Mouse (Mus musculus) inflammation-experienced regulatory T-cells, adult 16 weeks (primary cell): ENCODE data around the gene Pla2g5. TPM values are rescaled to one million over a fixed set of nuclear protein-coding genes. Genes with fewer than 3 reads are reported as not detected.

ENCODE experiments used
- polyA plus RNA-seq: library from polyadenylated mRNA; unstranded; fragments of 100-300 nt; shearing (Covaris generic); gene quantifications from one replicate; pipeline ENCODE4 v1.2.1, GENCODE M21; 2017

Gene Pla2g5
- not detected for polyA plus RNA-seq

DNA sequence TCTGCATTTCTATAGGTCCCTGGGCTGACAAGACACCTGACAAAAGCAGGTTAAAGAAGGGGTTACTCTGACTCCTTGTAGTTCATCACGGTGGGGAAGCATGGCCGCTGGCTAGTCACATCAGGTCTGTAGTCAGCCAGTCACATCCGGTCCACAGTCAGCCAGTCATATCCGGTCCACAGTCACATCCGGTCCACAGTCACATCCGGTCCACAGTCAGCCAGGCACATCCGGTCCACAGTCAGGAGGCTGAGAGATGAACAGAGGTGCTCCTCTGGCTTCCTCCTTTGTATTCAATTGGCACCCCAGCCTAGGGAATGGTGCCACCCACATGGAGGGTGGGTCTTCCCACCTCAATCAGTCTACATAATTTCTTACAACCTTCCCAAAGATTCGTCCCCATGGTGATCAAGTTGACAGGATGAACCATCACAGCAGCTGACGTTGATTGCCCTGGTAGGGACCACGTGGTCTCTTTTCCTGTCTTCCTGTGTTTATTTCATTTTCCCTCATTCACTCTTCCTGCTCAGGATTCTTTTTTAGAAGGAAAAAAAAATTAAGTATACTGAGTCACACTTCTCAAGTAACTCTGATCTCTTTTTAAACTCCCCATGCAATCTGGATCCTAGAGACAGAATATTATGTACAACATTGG lies at the start of gene Pla2g5:
Pla2g5 (minus strand) TSS at position 139 of the 655 bp plus-strand sequence.

DNA sequence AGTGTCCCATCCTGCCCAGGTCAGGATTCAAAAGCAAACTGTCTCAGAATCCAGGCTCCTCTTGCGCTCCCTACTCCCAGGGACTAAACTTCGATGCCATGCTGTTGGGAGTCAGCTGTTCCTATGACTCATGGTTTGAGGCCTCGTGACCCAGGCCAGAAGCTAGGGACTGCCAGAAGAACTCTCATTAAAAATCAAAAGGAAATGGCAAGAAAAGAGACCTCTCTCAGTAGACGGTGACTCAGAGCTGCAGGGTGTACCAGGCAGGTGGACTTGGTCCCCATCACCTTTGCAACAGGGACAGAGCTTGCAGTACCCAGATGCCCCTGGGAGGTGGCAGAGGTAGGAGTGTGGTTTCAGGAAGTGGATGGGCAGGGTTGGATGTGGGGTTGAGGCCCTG lies 14.4 kb upstream of the Pla2g5 start, which contains the start of gene Pla2g2e:
Pla2g2e (plus strand) TSS at position 212 of the 400 bp plus-strand sequence.

DNA sequence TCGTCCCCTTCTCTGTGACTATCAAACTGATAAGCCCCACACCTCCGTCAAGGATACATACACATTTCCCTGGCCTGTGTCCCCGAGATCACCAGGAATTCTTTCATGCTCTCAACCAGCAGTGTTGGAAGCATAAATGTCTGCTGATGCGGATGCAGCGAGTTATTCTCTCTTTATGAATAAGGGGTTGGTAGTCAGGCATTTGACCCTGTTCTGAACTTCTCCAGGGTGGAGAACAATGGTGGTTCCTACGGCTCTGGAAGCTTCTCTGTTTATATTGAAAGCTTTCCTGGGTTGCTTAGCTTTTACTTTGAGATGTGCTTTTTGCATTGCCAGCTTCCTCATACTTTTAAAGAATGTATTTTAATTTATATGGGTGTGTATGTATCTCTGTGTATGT lies 10.6 kb upstream of the Pla2g5 start, which contains the start of gene Gm13030:
Gm13030 (minus strand) TSS at position 101 of the 400 bp plus-strand sequence.

DNA sequence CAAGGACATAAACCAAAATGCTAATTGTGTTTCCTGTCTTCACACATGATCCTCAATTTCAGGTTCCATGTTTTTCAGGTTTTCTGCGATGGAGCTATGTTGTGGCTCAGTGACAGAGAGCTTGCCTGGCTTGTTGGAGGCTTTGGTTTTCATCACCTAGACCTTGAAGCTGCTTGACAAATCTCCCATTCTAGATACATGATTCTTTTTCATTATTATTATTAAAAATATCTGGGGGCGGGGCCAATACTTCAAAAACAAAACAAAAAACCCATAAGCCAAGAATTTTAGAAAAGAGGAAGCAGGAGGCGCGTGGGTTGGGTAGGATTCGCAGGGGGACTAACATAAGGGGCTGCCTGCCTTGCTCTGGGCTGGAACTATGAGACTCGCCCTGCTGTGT lies 87.8 kb downstream of the Pla2g5 start, which contains the start of gene Pla2g2d:
Pla2g2d (plus strand) TSS at position 301 of the 400 bp plus-strand sequence.

DNA sequence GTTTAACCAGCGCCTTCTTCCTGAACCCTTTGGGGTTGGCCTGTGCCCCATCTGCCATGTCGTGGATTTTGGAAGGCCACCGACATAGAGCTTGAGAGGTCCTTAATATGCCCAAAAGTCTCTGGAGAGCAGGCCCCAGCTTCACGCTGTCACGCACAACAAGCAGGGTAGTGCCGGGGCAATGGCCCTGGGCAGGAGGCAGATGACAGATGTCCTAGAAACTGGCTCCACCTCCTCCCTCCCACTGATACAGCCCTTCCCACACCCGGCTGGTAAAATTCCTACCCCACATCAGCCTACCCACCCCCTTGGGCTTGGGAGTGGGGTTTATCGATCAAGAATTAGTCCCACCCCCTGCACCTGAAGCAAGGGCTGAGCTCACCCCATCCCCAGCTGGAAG lies 105.9 kb downstream of the Pla2g5 start, which contains the start of gene Pla2g2f:
Pla2g2f (minus strand) TSS at position 211 of the 400 bp plus-strand sequence.

Other genes with a start within 250 kb of the Pla2g5 start
- not detected for gene Vwa5b1, start 227.6 kb downstream of the Pla2g5 start, polyA plus RNA-seq
- gene Pla2g2c, start 138.7 kb downstream of the Pla2g5 start, polyA plus RNA-seq: not detected
- 0.13 TPM for gene Ubxn10, start 126.3 kb downstream of the Pla2g5 start, polyA plus RNA-seq
- gene Pla2g2f, start 105.9 kb downstream of the Pla2g5 start, polyA plus RNA-seq: not detected
- 1.5 TPM for gene Pla2g2d, start 87.7 kb downstream of the Pla2g5 start, polyA plus RNA-seq
- not detected for gene Gm13030, start 10.5 kb upstream of the Pla2g5 start, polyA plus RNA-seq
- not detected for gene Pla2g2e, start 14.5 kb upstream of the Pla2g5 start, polyA plus RNA-seq
- 0.52 TPM for gene Otud3, start 50.5 kb upstream of the Pla2g5 start, polyA plus RNA-seq
- not detected for gene Rnf186, start 103.6 kb upstream of the Pla2g5 start, polyA plus RNA-seq
- 41.8 TPM for gene Tmco4, start 109.4 kb upstream of the Pla2g5 start, polyA plus RNA-seq
- gene Htr6, start 212.1 kb upstream of the Pla2g5 start, polyA plus RNA-seq: not detected
- gene Nbl1, start 229.5 kb upstream of the Pla2g5 start, polyA plus RNA-seq: 1.1 TPM